Comparison of ENCODE assay signal across 8 mouse cellular contexts in genomic region chr9:103305332-103306041, GRCm38 (mm10). TPM values are rescaled to one million over a fixed set of nuclear protein-coding genes. Genes with fewer than 3 reads are reported as not detected.
DNase-seq lines count a peak whose midpoint lies in the region; ATAC-seq and TF ChIP-seq lines count a peak whose summit lies in the region.

No protein-coding gene starts in this region.

- no peak for TF ChIP-seq CTCF in heart, postnatal 0 days (IDR thresholded peaks at IDR 0.05; ENCODE audit: low read depth)
- TF ChIP-seq CTCF in forebrain, postnatal 0 days (IDR thresholded peaks at IDR 0.05; ENCODE audit: low read depth): peak; percentile 34
- TF ChIP-seq CTCF in small intestine, adult 2 months (IDR thresholded peaks at IDR 0.05; ENCODE audit: extremely low read depth, insufficient read length, insufficient replicate concordance, low read depth, low read length): no peak

- WGBS in heart, postnatal 0 days: under 1% methylated on average over 40 of the region's 40 CpGs
- under 1% methylated on average over 40 of the region's 40 CpGs for WGBS in forebrain, postnatal 0 days
- WGBS in liver, embryonic 12.5 days (ENCODE audit: insufficient replicate concordance): under 1% methylated on average over 40 of the region's 40 CpGs
- under 1% methylated on average over 40 of the region's 40 CpGs for WGBS in small intestine, adult 2 months

- peak overlapping the region; percentile 98 for H3K4me3 ChIP-seq in heart, postnatal 0 days (ENCODE audit: low read depth, low read length)
- peak overlapping the region; percentile 75 for H3K4me3 ChIP-seq in forebrain, postnatal 0 days (ENCODE audit: low read depth, low read length)
- peak overlapping the region; percentile 94 for H3K4me3 ChIP-seq in liver, embryonic 12.5 days
- H3K4me3 ChIP-seq in small intestine, adult 2 months (ENCODE audit: low read depth, low read length): peak overlapping the region; percentile 96

- H3K9ac ChIP-seq in heart, postnatal 0 days (replicated peaks; ENCODE audit: low read depth, low read length): peak overlapping the region; percentile 79
- H3K9ac ChIP-seq in forebrain, postnatal 0 days: peak overlapping the region; percentile 66
- peak overlapping the region; percentile 92 for H3K9ac ChIP-seq in liver, embryonic 12.5 days

- peak; percentile 59 for ATAC-seq in heart, postnatal 0 days (ENCODE audit: insufficient read depth, low read depth)
- ATAC-seq in forebrain, postnatal 0 days: peak; percentile 65
- ATAC-seq in liver, embryonic 12.5 days: peak; percentile 78

- peaks cover 15% of the 10 kb centered on the region for H3K4me1 ChIP-seq in heart, postnatal 0 days (ENCODE audit: control insufficient read depth, insufficient read depth)
- H3K4me1 ChIP-seq in forebrain, postnatal 0 days (ENCODE audit: insufficient read depth): no peaks in the 10 kb centered on the region
- peaks cover 46% of the 10 kb centered on the region for H3K4me1 ChIP-seq in liver, embryonic 12.5 days
- no peaks in the 10 kb centered on the region for H3K4me1 ChIP-seq in small intestine, adult 2 months (ENCODE audit: control insufficient read depth, insufficient read depth, insufficient read length, low read length)

- TF ChIP-seq POLR2A in small intestine, adult 2 months (IDR thresholded peaks at IDR 0.05; ENCODE audit: low read depth, low read length): no peak

- no peak for TF ChIP-seq EP300 in heart, postnatal 0 days (IDR thresholded peaks at IDR 0.05; ENCODE audit: low read depth)

- peak overlapping the region; percentile 92 for H3K4me2 ChIP-seq in heart, postnatal 0 days (ENCODE audit: low read depth, low read length)
- peak overlapping the region; percentile 61 for H3K4me2 ChIP-seq in forebrain, postnatal 0 days (ENCODE audit: low read depth)
- H3K4me2 ChIP-seq in liver, embryonic 12.5 days: peak overlapping the region; percentile 85

- H3K9me3 ChIP-seq in heart, postnatal 0 days (replicated peaks; ENCODE audit: control insufficient read depth, low read length): no peaks in the 10 kb centered on the region
- H3K9me3 ChIP-seq in forebrain, postnatal 0 days (ENCODE audit: low read length): no peaks in the 10 kb centered on the region
- no peaks in the 10 kb centered on the region for H3K9me3 ChIP-seq in liver, embryonic 12.5 days (replicated peaks)

- H3K36me3 ChIP-seq in heart, postnatal 0 days (replicated peaks; ENCODE audit: control insufficient read depth, insufficient read depth, low read length): peaks cover 19% of the 10 kb centered on the region
- H3K36me3 ChIP-seq in forebrain, postnatal 0 days (ENCODE audit: insufficient read depth): peaks cover 10% of the 10 kb centered on the region; the same call in 1 of the 2 replicates
- peaks cover 38% of the 10 kb centered on the region for H3K36me3 ChIP-seq in liver, embryonic 12.5 days
- peaks cover 15% of the 10 kb centered on the region for H3K36me3 ChIP-seq in small intestine, adult 2 months (ENCODE audit: control insufficient read depth, insufficient read depth, low read length)

- DNase-seq in heart, postnatal 0 days (ENCODE audit: low spot score): no peak
- no peak for DNase-seq in heart, adult 18-20 months
- DNase-seq in A20 (ENCODE audit: low read depth, low spot score) (peak; percentile 82), ZHBTc4 (ENCODE audit: low read depth, low spot score) (peak; percentile 65)
- DNase-seq in forebrain, postnatal 0 days: peak; percentile 41
- DNase-seq in urinary bladder, postnatal 36 days (ENCODE audit: low spot score in 2 of 2): no peak

- no peaks in the 10 kb centered on the region for H3K27me3 ChIP-seq in heart, postnatal 0 days (ENCODE audit: control insufficient read depth, insufficient read depth, low read length)
- H3K27me3 ChIP-seq in forebrain, postnatal 0 days (ENCODE audit: insufficient read depth, low read length): no peaks in the 10 kb centered on the region
- no peaks in the 10 kb centered on the region for H3K27me3 ChIP-seq in liver, embryonic 12.5 days (replicated peaks)
- no peaks in the 10 kb centered on the region for H3K27me3 ChIP-seq in small intestine, adult 2 months (ENCODE audit: control insufficient read depth, insufficient read depth, low read length)

- peak overlapping the region; percentile 70 for H3K27ac ChIP-seq in heart, postnatal 0 days (ENCODE audit: low read depth)
- H3K27ac ChIP-seq in forebrain, postnatal 0 days (ENCODE audit: low read depth, low read length): 0 out of 2 replicates have a peak overlapping the region, but pooled peaks have one; percentile 83
- peak overlapping the region; percentile 91 for H3K27ac ChIP-seq in liver, embryonic 12.5 days
- H3K27ac ChIP-seq in small intestine, adult 2 months (ENCODE audit: insufficient read depth, low read depth, low read length): no peak overlapping the region

RNA-seq across cellular contexts. Expression of gene Topbp1, which starts 0.5 kb away (rescaled TPM):
- total RNA-seq in heart, postnatal 0 days (2014; rRNA removed; ENCODE audit: low replicate concordance): 29.7 and 33.9 TPM in 2 replicates
- 14.2 and 15.0 TPM in 2 replicates for polyA plus RNA-seq in heart, postnatal 0 days (2015; fragmentation: Nextera tagmentation; extraction: Ambion mirVana)
- total RNA-seq in heart, adult 18-20 months (2021): 10 to 100 TPM in 1 of 2 experiments, 1 to 10 TPM in 1; 9.0 to 13.4 TPM
- 24.8 and 29.2 TPM in 2 replicates for total RNA-seq in forebrain, postnatal 0 days (2014; rRNA removed)
- 13.5 and 15.8 TPM in 2 replicates for polyA plus RNA-seq in forebrain, postnatal 0 days (2015; fragmentation: Nextera tagmentation; extraction: Ambion mirVana)
- polyA plus RNA-seq in liver, embryonic 12.5 days (2016; fragmentation: Nextera tagmentation; extraction: Ambion mirVana): 69.8 and 74.1 TPM in 2 replicates
- polyA plus RNA-seq in small intestine, adult 2 months (2012; rRNA removed): 3.7 and 7.4 TPM in 2 replicates

RNA-seq across cellular contexts. Expression of gene 1300017J02Rik, which starts 0.6 kb away (rescaled TPM):
- not detected in 2 replicates for total RNA-seq in heart, postnatal 0 days (2014; rRNA removed; ENCODE audit: low replicate concordance)
- polyA plus RNA-seq in heart, postnatal 0 days (2015; fragmentation: Nextera tagmentation; extraction: Ambion mirVana): 1.3 and 1.4 TPM in 2 replicates
- not detected for total RNA-seq in heart, adult 18-20 months (2021)
- total RNA-seq in forebrain, postnatal 0 days (2014; rRNA removed): 0.10 and 0.23 TPM in 2 replicates
- polyA plus RNA-seq in forebrain, postnatal 0 days (2015; fragmentation: Nextera tagmentation; extraction: Ambion mirVana): 0.10 and 0.74 TPM in 2 replicates
- polyA plus RNA-seq in liver, embryonic 12.5 days (2016; fragmentation: Nextera tagmentation; extraction: Ambion mirVana): 29.7 and 33.1 TPM in 2 replicates
- 0.05 TPM in 1 of 2 replicates, not detected in the other for polyA plus RNA-seq in small intestine, adult 2 months (2012; rRNA removed)

Comparison
In these comparisons a context has a peak if more than half of its experiments do, and no peak if none do; other contexts are left out.
1. DNase-seq: peak in A20 (single experiment), ZHBTc4 (single experiment) and forebrain, postnatal 0 days (single experiment); none in heart, postnatal 0 days (single experiment), heart, adult 18-20 months (0 of 2) and urinary bladder, postnatal 36 days (0 of 2).
2. RNA of gene 1300017J02Rik, which starts 0.6 kb away (polyA plus RNA-seq): 29.7 to 33.1 TPM in liver, embryonic 12.5 days; 1.3 to 1.4 TPM in heart, postnatal 0 days, 0.10 to 0.74 TPM in forebrain, postnatal 0 days and 0.05 TPM in small intestine, adult 2 months; every median in the first group is over 10 times any median in the second.
3. Peak in every context shown above with its lines, with median percentiles within 50 percentile points of each other: ATAC-seq, H3K4me2 ChIP-seq, H3K4me3 ChIP-seq and H3K9ac ChIP-seq.